Mouse (Mus musculus): ENCODE measurements around the gene Tbc1d1. TPM values are rescaled to one million over a fixed set of nuclear protein-coding genes. Genes with fewer than 3 reads are reported as not detected.

The Tbc1d1 gene
- polyA plus RNA-seq, 1 experiment from 2014 or later = 59.4 TPM

DNA sequence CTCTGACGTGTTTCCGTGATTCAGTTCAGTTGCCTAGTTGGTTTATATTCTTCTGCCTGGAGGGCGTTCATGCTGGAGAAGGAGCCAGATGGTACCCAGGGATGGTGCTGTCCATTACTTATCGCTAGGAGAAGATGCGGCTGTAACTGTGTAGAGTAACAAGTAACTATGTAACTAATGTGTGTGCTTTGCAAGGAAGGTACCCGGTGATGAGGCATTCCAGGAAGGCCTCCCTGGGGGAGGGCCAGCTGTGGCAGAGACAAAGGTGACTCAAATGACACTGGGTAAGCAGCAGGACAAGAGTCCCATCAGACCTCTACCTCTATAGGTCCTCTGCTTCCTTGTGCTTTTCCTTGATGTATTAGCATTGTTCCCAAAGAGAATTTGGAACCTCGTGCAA is 29.2 kb downstream of the Tbc1d1 start:
- Histone ChIP-seq H3K9ac (ENCODE audit: low read depth, low read length) (no peak overlapping the region), H3K4me1 (replicated peaks; ENCODE audit: control insufficient read depth, insufficient read depth, low read length) (no peaks in the 10 kb centered on the region), H3K36me3 (ENCODE audit: control insufficient read depth, insufficient read depth) (no peaks in the 10 kb centered on the region), H3K27ac (ENCODE audit: low read depth, low read length) (no peak overlapping the region), H3K9me3 (ENCODE audit: control insufficient read depth) (no peaks in the 10 kb centered on the region), H3K27me3 (replicated peaks; ENCODE audit: control insufficient read depth, insufficient read depth, low read length) (no peaks in the 10 kb centered on the region), H3K4me3 (ENCODE audit: low read depth, low read length) (no peak overlapping the region), H3K4me2 (replicated peaks; ENCODE audit: low read depth) (no peak overlapping the region)
- no peak for TF ChIP-seq CTCF (IDR thresholded peaks at IDR 0.05; ENCODE audit: low read depth)
- WGBS = 52% methylated on average over 7 of the region's 7 CpGs
- no peak for ATAC-seq

DNA sequence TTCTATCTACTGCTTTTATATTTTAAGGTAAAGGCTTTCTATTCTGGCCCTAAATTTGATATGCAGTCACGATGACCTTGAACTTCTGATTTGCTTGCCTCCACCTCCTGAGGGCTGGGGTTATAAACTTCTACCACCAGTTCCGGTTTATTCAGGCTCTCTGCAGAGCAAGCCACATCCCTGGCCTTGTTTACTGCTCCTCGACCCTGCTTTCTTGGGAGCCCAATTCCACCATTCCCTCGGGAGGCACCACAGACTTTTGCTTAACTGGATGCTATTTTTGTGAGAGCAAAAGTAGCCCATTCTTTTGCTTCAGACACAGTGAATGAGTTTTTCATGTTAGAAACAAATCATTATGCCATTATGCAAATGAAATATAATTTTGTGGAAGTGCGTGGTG is 30.5 kb downstream of the Tbc1d1 start:
- Histone ChIP-seq H3K4me2 (replicated peaks; ENCODE audit: low read depth) (no peak overlapping the region), H3K4me1 (replicated peaks; ENCODE audit: control insufficient read depth, insufficient read depth, low read length) (no peaks in the 10 kb centered on the region), H3K27me3 (replicated peaks; ENCODE audit: control insufficient read depth, insufficient read depth, low read length) (no peaks in the 10 kb centered on the region), H3K9ac (ENCODE audit: low read depth, low read length) (no peak overlapping the region), H3K36me3 (ENCODE audit: control insufficient read depth, insufficient read depth) (peaks cover 7% of the 10 kb centered on the region; the same call in 1 of the 2 replicates), H3K4me3 (ENCODE audit: low read depth, low read length) (no peak overlapping the region), H3K27ac (ENCODE audit: low read depth, low read length) (no peak overlapping the region), H3K9me3 (ENCODE audit: control insufficient read depth) (peaks cover 4% of the 10 kb centered on the region; the same call in 1 of the 2 replicates)
- 56% methylated on average over 5 of the region's 5 CpGs for WGBS
- ATAC-seq = no peak
- no peak for TF ChIP-seq CTCF (IDR thresholded peaks at IDR 0.05; ENCODE audit: low read depth)

DNA sequence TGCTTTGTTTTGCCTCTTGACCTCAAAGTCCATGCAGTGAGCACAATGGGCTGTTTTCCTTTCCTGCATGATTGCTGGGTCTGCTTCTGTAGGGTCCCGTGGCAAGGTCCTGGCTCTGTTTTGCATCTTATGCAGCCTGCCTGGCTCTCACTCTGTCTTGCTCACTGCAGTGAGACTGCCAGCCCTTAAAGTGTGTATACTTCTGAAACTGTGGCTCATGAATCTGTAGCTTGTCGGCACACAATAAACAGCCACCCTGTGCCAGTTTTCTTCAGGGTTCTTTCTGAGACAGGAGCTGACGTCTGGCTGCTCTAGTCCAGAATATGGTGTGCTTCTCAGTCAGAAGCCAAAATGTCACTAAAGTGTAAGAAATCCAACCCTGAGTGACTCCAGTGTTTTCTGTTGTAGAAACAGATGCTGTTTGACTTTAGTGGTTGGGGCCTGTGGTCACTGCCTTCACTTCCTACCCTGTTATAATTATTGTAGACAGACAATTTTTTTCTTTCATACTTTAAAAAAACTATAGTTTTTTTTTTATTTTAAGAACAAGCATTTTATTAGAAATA is 32.1 kb downstream of the Tbc1d1 start:
- Histone ChIP-seq H3K36me3 (ENCODE audit: control insufficient read depth, insufficient read depth) (peaks cover 12% of the 10 kb centered on the region; the same call in 1 of the 2 replicates), H3K4me3 (ENCODE audit: low read depth, low read length) (no peak overlapping the region), H3K4me1 (replicated peaks; ENCODE audit: control insufficient read depth, insufficient read depth, low read length) (no peaks in the 10 kb centered on the region), H3K27me3 (replicated peaks; ENCODE audit: control insufficient read depth, insufficient read depth, low read length) (no peaks in the 10 kb centered on the region), H3K4me2 (replicated peaks; ENCODE audit: low read depth) (no peak overlapping the region), H3K9ac (ENCODE audit: low read depth, low read length) (no peak overlapping the region), H3K9me3 (ENCODE audit: control insufficient read depth) (peaks cover 4% of the 10 kb centered on the region; the same call in 1 of the 2 replicates), H3K27ac (ENCODE audit: low read depth, low read length) (no peak overlapping the region)
- WGBS = 49% methylated on average over 3 of the region's 3 CpGs
- no peak for ATAC-seq
- TF ChIP-seq CTCF (IDR thresholded peaks at IDR 0.05; ENCODE audit: low read depth) = no peak

DNA sequence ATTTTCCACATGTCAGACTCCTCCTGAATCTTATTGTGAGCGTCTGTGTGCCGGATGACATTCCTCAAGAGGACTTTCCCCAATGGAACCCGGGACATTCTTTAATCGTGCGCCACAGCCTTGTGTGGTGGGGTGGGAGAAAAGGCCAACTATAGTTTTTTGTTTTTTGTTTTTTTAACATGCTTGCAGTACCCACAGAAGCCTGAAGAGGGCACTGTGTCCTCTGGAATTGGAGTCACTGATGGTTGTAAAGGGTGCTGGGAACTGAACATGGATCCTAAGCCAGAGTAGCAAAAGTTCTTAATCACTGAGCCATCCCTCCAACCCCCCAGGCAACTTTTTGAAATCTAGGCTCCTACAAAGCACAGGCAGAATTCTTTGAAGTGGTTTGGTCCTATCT is 34.8 kb downstream of the Tbc1d1 start:
- Histone ChIP-seq H3K4me1 (replicated peaks; ENCODE audit: control insufficient read depth, insufficient read depth, low read length) (no peaks in the 10 kb centered on the region), H3K9me3 (ENCODE audit: control insufficient read depth) (peaks cover 4% of the 10 kb centered on the region; the same call in 1 of the 2 replicates), H3K4me2 (replicated peaks; ENCODE audit: low read depth) (no peak overlapping the region), H3K27me3 (replicated peaks; ENCODE audit: control insufficient read depth, insufficient read depth, low read length) (no peaks in the 10 kb centered on the region), H3K4me3 (ENCODE audit: low read depth, low read length) (no peak overlapping the region), H3K27ac (ENCODE audit: low read depth, low read length) (no peak overlapping the region), H3K9ac (ENCODE audit: low read depth, low read length) (no peak overlapping the region), H3K36me3 (ENCODE audit: control insufficient read depth, insufficient read depth) (peaks cover 12% of the 10 kb centered on the region; the same call in 1 of the 2 replicates)
- WGBS = 97% methylated on average over 5 of the region's 5 CpGs
- peak; percentile 44 for TF ChIP-seq CTCF (IDR thresholded peaks at IDR 0.05; ENCODE audit: low read depth)
- no peak for ATAC-seq

DNA sequence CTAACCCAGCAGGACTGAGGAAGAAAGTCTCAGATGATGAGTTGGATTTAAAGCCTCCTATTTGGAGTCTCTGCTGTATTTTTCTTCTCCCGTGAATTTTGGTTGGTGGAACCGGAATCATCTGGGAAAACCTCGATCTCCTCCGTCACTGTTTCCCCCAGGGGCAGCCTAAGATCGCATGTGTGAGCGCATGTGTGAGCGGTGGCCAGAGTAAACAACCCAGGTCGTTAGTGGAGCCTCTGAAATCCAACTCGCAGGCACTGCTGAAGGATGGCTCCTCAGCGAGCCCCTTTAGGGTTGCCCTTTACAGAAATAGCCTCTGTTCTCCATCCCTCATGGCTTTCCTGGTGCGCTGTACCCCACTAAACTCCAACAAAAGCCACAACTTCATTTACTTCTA is 37.2 kb downstream of the Tbc1d1 start:
- no peak for TF ChIP-seq CTCF (IDR thresholded peaks at IDR 0.05; ENCODE audit: low read depth)
- Histone ChIP-seq H3K9me3 (ENCODE audit: control insufficient read depth) (peaks cover 4% of the 10 kb centered on the region; the same call in 1 of the 2 replicates), H3K36me3 (ENCODE audit: control insufficient read depth, insufficient read depth) (peaks cover 12% of the 10 kb centered on the region), H3K9ac (ENCODE audit: low read depth, low read length) (no peak overlapping the region), H3K27me3 (replicated peaks; ENCODE audit: control insufficient read depth, insufficient read depth, low read length) (no peaks in the 10 kb centered on the region), H3K27ac (ENCODE audit: low read depth, low read length) (no peak overlapping the region), H3K4me3 (ENCODE audit: low read depth, low read length) (no peak overlapping the region), H3K4me1 (replicated peaks; ENCODE audit: control insufficient read depth, insufficient read depth, low read length) (no peaks in the 10 kb centered on the region; the same call in 1 of the 2 replicates), H3K4me2 (replicated peaks; ENCODE audit: low read depth) (0 out of 2 replicates have a peak overlapping the region, but pooled peaks have one; percentile 17)
- no peak for ATAC-seq
- 33% methylated on average over 11 of the region's 11 CpGs for WGBS

DNA sequence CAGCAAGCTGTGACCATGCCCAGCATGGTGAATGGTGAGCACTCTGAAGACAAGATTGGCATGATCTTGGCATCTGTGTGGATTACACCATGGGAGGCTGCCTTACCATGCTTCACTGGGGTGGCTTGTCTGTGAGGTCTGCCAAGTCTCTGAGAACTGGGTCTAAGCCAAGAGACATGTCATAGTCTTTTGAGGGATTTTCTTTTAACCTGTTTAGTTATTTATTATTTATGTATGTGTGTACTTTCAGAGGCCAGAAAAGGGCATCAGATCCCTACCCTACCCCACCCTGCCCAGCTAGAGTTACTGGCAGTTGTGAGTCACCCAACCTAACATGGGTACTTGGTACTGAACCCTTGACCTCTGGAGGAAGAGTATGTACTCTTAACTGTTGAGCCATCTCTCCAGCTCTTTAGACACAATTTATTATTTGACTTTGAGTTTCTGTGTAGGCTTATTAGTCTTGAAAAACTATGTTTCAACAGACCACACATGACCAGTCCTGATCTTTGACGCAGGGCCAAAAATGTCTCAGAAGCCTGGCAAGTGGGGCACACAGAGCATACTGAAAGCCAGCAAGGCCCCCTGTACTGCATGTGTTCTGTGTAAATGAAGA is 40.3 kb downstream of the Tbc1d1 start:
- Histone ChIP-seq H3K9me3 (ENCODE audit: control insufficient read depth) (no peaks in the 10 kb centered on the region), H3K36me3 (ENCODE audit: control insufficient read depth, insufficient read depth) (peaks cover 7% of the 10 kb centered on the region; the same call in 1 of the 2 replicates), H3K4me3 (ENCODE audit: low read depth, low read length) (no peak overlapping the region), H3K9ac (ENCODE audit: low read depth, low read length) (no peak overlapping the region), H3K27ac (ENCODE audit: low read depth, low read length) (no peak overlapping the region), H3K4me2 (replicated peaks; ENCODE audit: low read depth) (no peak overlapping the region), H3K4me1 (replicated peaks; ENCODE audit: control insufficient read depth, insufficient read depth, low read length) (no peaks in the 10 kb centered on the region; the same call in 1 of the 2 replicates), H3K27me3 (replicated peaks; ENCODE audit: control insufficient read depth, insufficient read depth, low read length) (no peaks in the 10 kb centered on the region)
- peak; percentile 64; the same call in 1 of the 2 replicates for ATAC-seq
- 94% methylated on average over 1 of the region's 1 CpGs for WGBS
- no peak for TF ChIP-seq CTCF (IDR thresholded peaks at IDR 0.05; ENCODE audit: low read depth)

Data from intestine, postnatal 0 days (tissue).